10 mouse cellular contexts compared by ENCODE assay signal in genomic region chr8:122924091-122924490, GRCm38 (mm10).
DNase-seq lines count a peak whose midpoint lies in the region; ATAC-seq lines count a peak whose summit lies in the region.
"Had no signal": no experiment of that assay in that cellular context is flagged by ENCODE, and none has a peak within 500 bp of the region (broad histone marks: within the 10 kb centered on the region; RNA-seq: fewer than 3 reads in every experiment).

No protein-coding gene starts in this region.

- WGBS in heart, embryonic 15.5 days: 42% methylated on average over 6 of the region's 6 CpGs
- 37% methylated on average over 4 of the region's 6 CpGs for WGBS in macrophage (ENCODE audit: missing documents)
- WGBS in forebrain, embryonic 12.5 days: 79% methylated on average over 6 of the region's 6 CpGs

- H3K4me1 ChIP-seq in heart, embryonic 15.5 days (replicated peaks): peaks cover 79% of the 10 kb centered on the region
- H3K4me1 ChIP-seq in megakaryocyte, embryonic 14.5 days: peaks cover 97% of the 10 kb centered on the region
- peaks cover 25% of the 10 kb centered on the region for H3K4me1 ChIP-seq in forebrain, embryonic 12.5 days

- DNase-seq in heart, postnatal 14 days: no peak
- DNase-seq in T-cell, adult 2 months (ENCODE audit: low spot score): peak; percentile 46
- DNase-seq: right cerebral cortex, postnatal 14 days had no signal

- ATAC-seq in heart, embryonic 15.5 days (replicated peaks; ENCODE audit: insufficient number of reproducible peaks, insufficient read depth, low FRiP score, low read depth): no peak
- no peak for ATAC-seq in megakaryocyte, adult 5-6 weeks (ENCODE audit: poor library complexity, severe bottlenecking)
- no peak for ATAC-seq in forebrain, embryonic 12.5 days (ENCODE audit: low FRiP score)

- H3K36me3 ChIP-seq in heart, embryonic 15.5 days: no peaks in the 10 kb centered on the region
- peaks cover 40% of the 10 kb centered on the region for H3K36me3 ChIP-seq in megakaryocyte, embryonic 14.5 days (replicated peaks; ENCODE audit: low read length)
- no peaks in the 10 kb centered on the region for H3K36me3 ChIP-seq in macrophage (ENCODE audit: inconsistent target)
- 0 out of 2 replicates have a peak, but pooled peaks cover 4% of the 10 kb centered on the region for H3K36me3 ChIP-seq in forebrain, embryonic 12.5 days (replicated peaks)
- H3K36me3 ChIP-seq: neural tube, embryonic 15.5 days had no signal

- peak overlapping the region; percentile 10 for H3K4me2 ChIP-seq in heart, embryonic 15.5 days
- no peak overlapping the region for H3K4me2 ChIP-seq in forebrain, embryonic 12.5 days
- H3K4me2 ChIP-seq: neural tube, embryonic 15.5 days had no signal

- H3K9ac ChIP-seq in heart, embryonic 15.5 days: 0 out of 2 replicates have a peak overlapping the region, but pooled peaks have one; percentile 11
- no peak overlapping the region for H3K9ac ChIP-seq in forebrain, embryonic 12.5 days
- H3K9ac ChIP-seq: liver, embryonic 14.5 days; neural tube, embryonic 15.5 days had no signal

- intact Hi-C loops in heart, postnatal 14 days (cut with DNase I): no loop called here

- peak overlapping the region; percentile 65 for H3K27ac ChIP-seq in heart, embryonic 15.5 days
- peak overlapping the region; percentile 51 for H3K27ac ChIP-seq in macrophage
- no peak overlapping the region for H3K27ac ChIP-seq in forebrain, embryonic 12.5 days
- H3K27ac ChIP-seq: liver, embryonic 14.5 days; neural tube, embryonic 15.5 days had no signal

- no peak overlapping the region for H3K4me3 ChIP-seq in heart, embryonic 15.5 days
- peak overlapping the region; percentile 79 for H3K4me3 ChIP-seq in megakaryocyte, embryonic 14.5 days (replicated peaks)
- H3K4me3 ChIP-seq in macrophage (ENCODE audit: inconsistent target): no peak overlapping the region
- H3K4me3 ChIP-seq in forebrain, embryonic 12.5 days (replicated peaks): no peak overlapping the region
- H3K4me3 ChIP-seq: neural tube, embryonic 15.5 days had no signal

- H3K27me3 ChIP-seq in heart, embryonic 15.5 days: no peaks in the 10 kb centered on the region
- H3K27me3 ChIP-seq in megakaryocyte, embryonic 14.5 days (replicated peaks): no peaks in the 10 kb centered on the region
- H3K27me3 ChIP-seq in forebrain, embryonic 12.5 days: no peaks in the 10 kb centered on the region
- H3K27me3 ChIP-seq: neural tube, embryonic 15.5 days had no signal

- peaks cover 95% of the 10 kb centered on the region for H3K79me2 ChIP-seq in macrophage (ENCODE audit: inconsistent target)

- no peaks in the 10 kb centered on the region for H3K9me3 ChIP-seq in heart, embryonic 15.5 days (replicated peaks)
- H3K9me3 ChIP-seq in megakaryocyte, embryonic 14.5 days: no peaks in the 10 kb centered on the region
- H3K9me3 ChIP-seq in forebrain, embryonic 12.5 days: no peaks in the 10 kb centered on the region
- H3K9me3 ChIP-seq: neural tube, embryonic 15.5 days had no signal
